11 mouse cellular contexts compared by ENCODE assay signal in the genomic region with DNA sequence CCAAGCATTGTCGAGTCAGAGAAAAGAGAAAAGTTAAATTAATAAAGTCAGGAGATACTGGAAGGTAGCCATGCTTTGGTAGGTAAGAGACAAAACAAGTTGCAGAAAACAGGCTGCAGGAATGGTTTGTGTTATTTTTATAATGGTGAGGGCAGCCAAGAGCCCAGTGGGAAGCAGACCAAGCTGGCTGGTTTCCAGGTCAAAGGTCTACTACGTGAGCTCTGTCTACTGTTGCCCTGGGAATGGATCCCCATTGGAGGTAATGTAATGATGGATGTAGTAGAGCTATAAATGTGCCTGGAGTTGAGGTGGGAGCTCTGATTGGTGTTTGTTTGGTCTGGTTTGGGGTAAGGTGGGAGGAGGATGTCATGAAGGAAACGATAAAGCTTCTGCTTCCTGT. TPM values are rescaled to one million over a fixed set of nuclear protein-coding genes. Genes with fewer than 3 reads are reported as not detected.
DNase-seq lines count a peak whose midpoint lies in the region; ATAC-seq lines count a peak whose summit lies in the region.
"Had no signal": no experiment of that assay in that cellular context is flagged by ENCODE, and none has a peak within 500 bp of the region (broad histone marks: within the 10 kb centered on the region; RNA-seq: fewer than 3 reads in every experiment).

No protein-coding gene starts in this region.

- ATAC-seq in intestine, embryonic 15.5 days: no peak
- ATAC-seq: activated CD4-positive, CD25-positive, alpha-beta regulatory T cell, adult 4 months; intestine, postnatal 0 days had no signal

- H3K9me3 ChIP-seq in intestine, embryonic 15.5 days: no peaks in the 10 kb centered on the region

- H3K27me3 ChIP-seq in intestine, embryonic 15.5 days (replicated peaks): no peaks in the 10 kb centered on the region

- H3K4me1 ChIP-seq in intestine, embryonic 15.5 days (replicated peaks): no peaks in the 10 kb centered on the region

- H3K4me2 ChIP-seq in intestine, embryonic 15.5 days (replicated peaks): no peak overlapping the region

- 54% methylated on average over 3 of the region's 3 CpGs for WGBS in intestine, embryonic 15.5 days

- H3K4me3 ChIP-seq in intestine, embryonic 15.5 days (replicated peaks): no peak overlapping the region

- H3K27ac ChIP-seq in intestine, embryonic 15.5 days: no peak overlapping the region

- no peak overlapping the region for H3K9ac ChIP-seq in intestine, embryonic 15.5 days

- no peaks in the 10 kb centered on the region for H3K36me3 ChIP-seq in intestine, embryonic 15.5 days

- peak; percentile 46 for DNase-seq in lung, postnatal 14 days
- no peak for DNase-seq in lung, adult 18-20 months
- DNase-seq in gastrocnemius, postnatal 25 days: peak; percentile 23
- DNase-seq in kidney, adult 8-10 months: peak; percentile 80 to 85
- peak; percentile 68 for DNase-seq in skeletal muscle tissue, adult 2 months (ENCODE audit: low read depth, low spot score)
- DNase-seq in MN1 (ENCODE audit: low spot score): no peak
- DNase-seq: cerebellum, adult 8-10 months; thymus, adult 2 months had no signal

RNA-seq across cellular contexts. Expression of a gene that starts 6.9 kb away (rescaled TPM):
- under 1 TPM; 0.15 to 0.56 TPM for total RNA-seq in gastrocnemius, postnatal 25 days (2021)
- 0.08 and 0.09 TPM in 2 replicates for polyA plus RNA-seq in intestine, embryonic 15.5 days (2015; fragmentation: Nextera tagmentation; extraction: Ambion mirVana)
- polyA plus RNA-seq: activated CD4-positive, CD25-positive, alpha-beta regulatory T cell, adult 4 months had no signal

RNA-seq across cellular contexts. Expression of a gene that starts 8.1 kb away (rescaled TPM):
- 100 to 1,000 TPM; 951 to 953 TPM for total RNA-seq in gastrocnemius, postnatal 25 days (2021)
- 486 and 556 TPM in 2 replicates for polyA plus RNA-seq in intestine, embryonic 15.5 days (2015; fragmentation: Nextera tagmentation; extraction: Ambion mirVana)

RNA-seq across cellular contexts. Expression of a gene that starts 20.6 kb away (rescaled TPM):
- 10 to 100 TPM; 12.8 to 13.6 TPM for total RNA-seq in gastrocnemius, postnatal 25 days (2021)
- 19.7 and 23.1 TPM in 2 replicates for polyA plus RNA-seq in intestine, embryonic 15.5 days (2015; fragmentation: Nextera tagmentation; extraction: Ambion mirVana)

RNA-seq across cellular contexts. Expression of a gene that starts 20.7 kb away (rescaled TPM):
- total RNA-seq in gastrocnemius, postnatal 25 days (2021): 10 to 100 TPM; 21.3 to 21.8 TPM
- polyA plus RNA-seq in intestine, embryonic 15.5 days (2015; fragmentation: Nextera tagmentation; extraction: Ambion mirVana): 85.7 and 90.1 TPM in 2 replicates

RNA-seq across cellular contexts. Expression of a gene that starts 36.0 kb away (rescaled TPM):
- 10 to 100 TPM; 17.1 to 17.4 TPM for total RNA-seq in gastrocnemius, postnatal 25 days (2021)
- 43.7 and 47.1 TPM in 2 replicates for polyA plus RNA-seq in intestine, embryonic 15.5 days (2015; fragmentation: Nextera tagmentation; extraction: Ambion mirVana)

Comparison
In these comparisons a context has a peak if more than half of its experiments do, and no peak if none do; other contexts are left out.
1. DNase-seq: peak in lung, postnatal 14 days (single experiment), gastrocnemius, postnatal 25 days (single experiment), kidney, adult 8-10 months (2 of 2) and skeletal muscle tissue, adult 2 months (single experiment); none in lung, adult 18-20 months (0 of 2) and MN1 (single experiment).